Mouse (Mus musculus) forebrain, embryonic 16.5 days (tissue): Measurements from ENCODE around the gene Xaf1. TPM values are rescaled to one million over a fixed set of nuclear protein-coding genes. Genes with fewer than 3 reads are reported as not detected.

Experiments used
- ATAC-seq: fragments of 200-750 bp; cut with Nextera tagmentation; 2 replicates; pipeline ENCODE4 v1.8.0; 2017; ENCODE audit warnings: mild to moderate bottlenecking, moderate library complexity
- H3K27ac ChIP-seq: fragments of 300-500 bp; sonication (generic); 2 replicates; pipeline ENCODE4 v1.5.1; 2014; ENCODE audit warnings: low read length, control low read depth
- H3K27me3 ChIP-seq: fragments of 300-500 bp; sonication (generic); replicated peaks from 2 replicates; pipeline ENCODE4 v1.6.1; 2014; ENCODE audit warnings: low read length; ENCODE audit not compliant: control insufficient read depth, insufficient read depth
- H3K36me3 ChIP-seq: fragments of 300-500 bp; sonication (generic); 2 replicates; pipeline ENCODE4 v1.6.1; 2014; ENCODE audit not compliant: control insufficient read depth, insufficient read depth
- H3K4me1 ChIP-seq: fragments of 300-500 bp; sonication (generic); replicated peaks from 2 replicates; pipeline ENCODE4 v1.6.1; 2014; ENCODE audit warnings: low read length; ENCODE audit not compliant: control insufficient read depth, insufficient read depth
- H3K4me2 ChIP-seq: fragments of 300-500 bp; sonication (generic); 2 replicates; pipeline ENCODE4 v1.6.1; 2014; ENCODE audit warnings: mild to moderate bottlenecking, low read length, control low read depth
- H3K4me3 ChIP-seq: fragments of 300-500 bp; sonication (generic); replicated peaks from 2 replicates; pipeline ENCODE4 v1.5.1; 2014; ENCODE audit warnings: mild to moderate bottlenecking, low read length, control low read depth
- H3K9ac ChIP-seq: fragments of 300-500 bp; sonication (generic); replicated peaks from 2 replicates; pipeline ENCODE4 v1.6.1; 2014; ENCODE audit warnings: low read depth, low read length, control low read depth
- H3K9me3 ChIP-seq: fragments of 300-500 bp; sonication (generic); 2 replicates; pipeline ENCODE4 v1.6.1; 2016; ENCODE audit warnings: low read length; ENCODE audit not compliant: control insufficient read depth
- WGBS: fragments of 180-500 bp; shearing (Covaris S2); extraction: QIAGEN DNeasy Blood & Tissue Kit; methylation state at CpG from one replicate; pipeline ENCODE4 v1.1.7; 2014; 5-methylcytosine and 5-hydroxymethylcytosine counted together
- polyA plus RNA-seq: library from polyadenylated mRNA; unstranded; fragments of >200 nt; fragmentation: Nextera tagmentation; extraction: Ambion mirVana; gene quantifications from 2 replicates; pipeline ENCODE4 v1.2.1, GENCODE M21; 2015

The Xaf1 gene
- polyA plus RNA-seq: 1.2 and 1.7 TPM in 2 replicates

DNA sequence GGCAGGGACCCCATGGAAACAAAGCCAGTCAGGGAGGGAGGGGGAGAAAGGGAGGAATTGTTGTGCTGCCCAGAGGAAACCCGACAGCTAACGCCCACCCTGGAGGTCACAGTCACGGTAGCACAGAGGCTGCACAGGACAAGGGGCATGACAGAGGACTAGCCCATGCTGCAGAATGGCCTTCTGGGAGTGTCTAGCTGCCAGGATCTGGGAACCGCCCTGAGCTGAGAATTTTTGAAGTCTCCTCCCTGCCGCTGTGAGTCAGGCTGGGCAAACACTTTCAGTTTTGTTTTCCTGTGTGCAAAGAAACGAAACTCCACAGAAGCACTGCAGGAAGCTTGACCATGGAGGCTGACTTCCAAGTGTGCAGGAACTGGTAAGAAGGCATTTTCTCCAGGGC lies at the start of gene Xaf1:
Gene Xaf1, plus strand, starts transcription at position 296 of the 400 bp plus-strand sequence.
- Histone ChIP-seq H3K4me3 (no peak within 1 kb of the TSS), H3K9ac (no peak within 1 kb of the TSS), H3K9me3 (no peaks in the 10 kb centered on the region), H3K4me1 (no peaks in the 10 kb centered on the region), H3K27me3 (no peaks in the 10 kb centered on the region), H3K36me3 (no peaks in the 10 kb centered on the region), H3K4me2 (no peak within 1 kb of the TSS), H3K27ac (no peak within 1 kb of the TSS)
- no peak for ATAC-seq
- 35% methylated on average over 6 of the region's 6 CpGs for WGBS

DNA sequence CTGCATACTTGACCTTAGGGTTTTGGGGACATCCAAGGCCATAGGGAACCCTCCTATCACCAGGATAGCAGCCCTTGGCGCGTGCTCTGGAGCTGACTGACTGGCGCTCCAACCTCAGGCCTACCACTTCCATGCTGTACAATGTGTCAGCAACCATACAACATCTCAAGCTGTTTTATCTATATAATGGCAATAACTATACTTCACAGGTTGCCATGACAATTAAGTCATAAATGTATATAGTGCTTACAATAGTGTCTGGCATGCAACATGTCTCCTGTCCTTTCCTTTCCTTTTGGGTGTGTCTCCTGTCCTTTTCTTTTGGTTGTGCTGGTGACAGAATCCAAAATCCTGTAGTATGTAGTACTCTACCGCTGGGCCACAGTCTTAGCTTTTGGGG lies 45.8 kb upstream of the Xaf1 start:
- no peak for ATAC-seq
- no peak overlapping the region for H3K27ac ChIP-seq
- no peak overlapping the region for H3K9ac ChIP-seq

DNA sequence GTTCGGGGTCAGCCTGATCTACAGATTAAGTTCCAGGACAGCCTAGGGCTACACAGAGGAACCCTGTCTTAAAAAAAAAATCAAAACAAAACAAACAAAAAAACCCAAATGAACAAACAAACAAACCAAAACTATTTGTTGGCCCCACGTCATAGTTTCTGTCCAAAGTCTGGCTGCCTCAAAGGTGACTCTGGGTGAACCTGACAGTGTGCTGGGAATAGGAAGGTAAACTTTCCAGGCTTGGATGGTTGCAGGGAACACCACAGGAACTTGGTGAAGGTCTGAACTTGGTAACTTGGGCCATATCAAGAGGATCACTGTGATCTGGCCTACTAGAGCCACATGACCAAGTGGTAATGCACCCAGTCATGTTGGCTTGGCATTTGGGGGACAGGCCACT lies 45.0 kb upstream of the Xaf1 start:
- Histone ChIP-seq H3K9ac (no peak overlapping the region), H3K27me3 (no peaks in the 10 kb centered on the region), H3K36me3 (no peaks in the 10 kb centered on the region), H3K4me1 (no peaks in the 10 kb centered on the region), H3K4me3 (no peak overlapping the region), H3K4me2 (no peak overlapping the region), H3K27ac (no peak overlapping the region), H3K9me3 (no peaks in the 10 kb centered on the region)
- 87% methylated on average over 2 of the region's 2 CpGs for WGBS
- ATAC-seq: no peak

More for the DNA sequence above, 45.8 kb upstream of the Xaf1 start:
- Histone ChIP-seq H3K27me3 (no peaks in the 10 kb centered on the region), H3K4me2 (no peak overlapping the region), H3K9me3 (no peaks in the 10 kb centered on the region), H3K4me3 (no peak overlapping the region), H3K36me3 (no peaks in the 10 kb centered on the region), H3K4me1 (no peaks in the 10 kb centered on the region)
- WGBS: 98% methylated on average over 4 of the region's 4 CpGs

DNA sequence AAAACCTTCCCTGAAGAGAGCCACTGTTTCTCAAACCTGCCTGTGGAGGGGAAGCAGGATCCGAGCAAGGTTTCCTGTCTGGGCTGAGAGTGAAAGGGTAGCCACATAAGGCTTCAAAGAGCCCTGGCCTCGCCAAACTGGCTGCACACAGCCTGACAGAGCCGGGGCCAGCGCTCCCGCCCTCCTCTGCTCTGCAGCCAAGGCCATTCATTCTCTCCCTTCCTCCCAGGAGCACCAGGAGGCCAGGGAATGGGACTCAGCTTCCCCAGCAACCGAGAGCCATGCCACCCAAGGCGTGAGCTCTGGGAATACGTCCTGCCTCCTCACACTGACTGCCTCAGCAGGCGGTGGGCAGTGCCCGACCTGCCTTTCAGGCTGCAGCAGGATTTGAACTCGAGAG lies 35.9 kb upstream of the Xaf1 start:
- peaks cover 17% of the 10 kb centered on the region for H3K4me1 ChIP-seq
- peaks cover 24% of the 10 kb centered on the region for H3K27me3 ChIP-seq
- WGBS: 7% methylated on average over 11 of the region's 11 CpGs
- H3K27ac ChIP-seq: no peak overlapping the region
- H3K4me2 ChIP-seq: no peak overlapping the region
- no peak overlapping the region for H3K4me3 ChIP-seq
- H3K9me3 ChIP-seq: no peaks in the 10 kb centered on the region
- no peaks in the 10 kb centered on the region for H3K36me3 ChIP-seq
- H3K9ac ChIP-seq: no peak overlapping the region
- ATAC-seq: 0 out of 2 replicates have a peak, but pooled peaks have one; percentile 25

DNA sequence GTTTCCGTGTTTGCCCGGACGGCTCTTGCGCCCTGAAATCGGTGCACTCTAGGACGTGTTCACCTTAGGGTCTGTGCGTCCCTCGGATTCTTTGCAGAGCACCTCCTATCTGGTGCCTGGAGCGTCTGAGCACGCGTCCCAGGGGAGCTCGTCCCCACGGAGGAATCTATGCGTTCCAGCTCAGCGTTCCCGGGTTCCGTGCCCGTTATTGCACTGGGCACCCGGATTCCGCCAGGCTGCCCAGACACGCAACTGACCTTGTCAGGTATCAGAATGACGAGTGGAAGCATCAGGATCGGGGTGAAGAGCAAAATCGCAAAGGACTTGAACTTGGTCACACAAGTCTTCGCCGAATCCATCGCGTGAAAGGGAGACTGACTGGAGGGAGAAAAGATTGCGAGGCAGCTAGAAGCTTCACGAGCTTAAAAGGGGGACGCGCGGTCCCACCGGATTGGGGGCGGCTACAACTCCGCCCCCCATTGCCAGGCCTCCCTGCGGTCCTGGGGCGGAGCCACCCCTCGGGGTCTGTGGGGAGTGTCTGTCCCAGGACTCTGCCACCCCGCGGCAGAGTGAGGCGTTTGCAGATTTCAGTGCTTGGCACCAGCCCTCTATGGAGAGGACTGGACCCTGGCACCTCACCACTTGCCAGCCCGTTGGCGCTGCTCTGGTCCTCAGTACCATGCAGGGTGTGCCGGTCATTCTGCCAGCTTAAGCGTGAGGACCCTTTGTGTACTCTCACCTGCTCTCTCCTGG lies 35.0 kb upstream of the Xaf1 start:
- Histone ChIP-seq H3K36me3 (no peaks in the 10 kb centered on the region), H3K9me3 (no peaks in the 10 kb centered on the region), H3K4me3 (peak overlapping the region; percentile 48), H3K27ac (no peak overlapping the region), H3K4me2 (peak overlapping the region; percentile 92), H3K27me3 (peaks cover 24% of the 10 kb centered on the region), H3K4me1 (peaks cover 17% of the 10 kb centered on the region), H3K9ac (peak overlapping the region; percentile 55)
- peak; percentile 95 for ATAC-seq
- under 1% methylated on average over 46 of the region's 46 CpGs for WGBS

DNA sequence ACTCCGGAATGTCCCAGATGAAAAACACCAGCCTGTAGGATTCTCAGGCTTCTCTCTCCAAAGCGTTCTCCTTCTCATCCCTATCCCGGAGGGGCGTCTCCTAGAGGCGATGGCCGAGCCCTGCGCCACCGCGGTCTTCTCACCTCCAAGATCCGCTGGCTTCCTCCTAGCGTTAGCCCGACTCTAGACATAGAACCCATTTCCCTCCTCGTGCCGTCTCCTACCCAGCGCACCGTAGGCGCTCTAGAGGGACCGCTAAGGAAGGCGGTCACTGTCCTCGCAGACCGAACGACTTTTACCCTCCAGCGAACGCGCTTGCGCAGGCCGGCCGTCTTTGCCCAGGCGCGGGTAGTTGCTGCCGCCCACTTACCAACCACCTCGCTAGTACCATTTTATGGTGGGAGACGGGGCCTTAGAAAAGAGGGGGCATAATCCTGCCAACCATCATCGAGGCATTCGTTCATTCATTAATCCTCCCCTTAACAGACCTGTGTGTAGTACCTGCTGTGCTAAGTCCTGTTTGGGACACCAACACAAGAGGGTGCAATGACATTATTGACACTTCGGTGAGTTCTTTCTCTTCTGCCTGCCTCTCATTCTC lies 34.4 kb upstream of the Xaf1 start, which contains the start of gene Slc13a5:
Gene Slc13a5, minus strand, starts transcription at position 263 of the 601 bp plus-strand sequence.
- H3K36me3 ChIP-seq: no peaks in the 10 kb centered on the region
- peak within 1 kb of the TSS; percentile 92 for H3K4me2 ChIP-seq
- H3K9me3 ChIP-seq: no peaks in the 10 kb centered on the region
- peak within 1 kb of the TSS; percentile 55 for H3K9ac ChIP-seq
- WGBS: 1% methylated on average over 36 of the region's 36 CpGs
- peaks cover 24% of the 10 kb centered on the region for H3K27me3 ChIP-seq
- peak within 1 kb of the TSS; percentile 48 for H3K4me3 ChIP-seq
- peak; percentile 42 for ATAC-seq
- no peak within 1 kb of the TSS for H3K27ac ChIP-seq
- peaks cover 17% of the 10 kb centered on the region for H3K4me1 ChIP-seq

DNA sequence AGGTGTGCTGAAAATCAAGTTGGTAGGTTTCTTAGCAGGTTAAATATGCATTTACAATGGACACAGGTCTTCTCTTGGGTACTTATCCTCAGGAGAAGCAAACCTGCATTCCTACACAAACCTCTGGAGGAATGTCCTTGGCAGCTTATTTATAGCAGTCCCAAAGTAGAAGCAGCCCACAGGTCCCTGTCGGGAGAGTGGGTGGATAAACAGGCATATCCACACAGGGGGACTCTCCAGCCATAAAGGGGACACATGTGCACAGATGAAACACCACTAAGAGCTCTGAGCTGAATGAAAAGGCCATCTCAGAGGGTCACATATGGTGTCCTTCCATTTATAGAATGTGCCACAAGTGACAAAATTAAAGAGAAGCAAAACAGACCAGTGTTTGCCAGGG lies 29.7 kb upstream of the Xaf1 start:
- H3K4me3 ChIP-seq: no peak overlapping the region
- H3K27ac ChIP-seq: no peak overlapping the region
- WGBS: 72% methylated on average over 1 of the region's 1 CpGs
- H3K9ac ChIP-seq: no peak overlapping the region
- H3K27me3 ChIP-seq: no peaks in the 10 kb centered on the region
- peaks cover 4% of the 10 kb centered on the region for H3K4me1 ChIP-seq
- no peak overlapping the region for H3K4me2 ChIP-seq
- no peaks in the 10 kb centered on the region for H3K9me3 ChIP-seq
- ATAC-seq: no peak
- H3K36me3 ChIP-seq: no peaks in the 10 kb centered on the region

DNA sequence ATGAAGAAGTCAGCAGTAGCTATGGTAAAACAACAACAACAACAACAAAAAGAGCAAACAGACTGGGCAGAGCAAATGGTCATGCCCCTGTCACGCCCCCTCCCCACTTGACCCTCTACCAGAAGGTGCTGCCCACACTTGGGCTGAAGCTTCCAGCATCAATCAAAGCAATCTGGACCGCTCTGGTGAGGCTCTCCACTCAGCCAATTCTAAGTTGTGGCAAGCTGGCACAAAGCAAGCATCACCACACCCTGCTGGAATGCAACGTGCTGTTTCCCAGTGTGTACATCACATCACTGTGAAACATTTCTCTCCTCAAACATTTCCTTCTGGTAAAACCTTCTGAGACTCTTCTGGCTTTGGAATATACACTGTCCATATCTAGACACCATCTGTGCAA lies 28.1 kb upstream of the Xaf1 start:
- Histone ChIP-seq H3K27ac (no peak overlapping the region), H3K9me3 (no peaks in the 10 kb centered on the region), H3K4me1 (no peaks in the 10 kb centered on the region), H3K4me2 (no peak overlapping the region), H3K9ac (no peak overlapping the region), H3K27me3 (no peaks in the 10 kb centered on the region), H3K4me3 (no peak overlapping the region), H3K36me3 (no peaks in the 10 kb centered on the region)
- 61% methylated on average over 3 of the region's 3 CpGs for WGBS
- ATAC-seq: no peak

DNA sequence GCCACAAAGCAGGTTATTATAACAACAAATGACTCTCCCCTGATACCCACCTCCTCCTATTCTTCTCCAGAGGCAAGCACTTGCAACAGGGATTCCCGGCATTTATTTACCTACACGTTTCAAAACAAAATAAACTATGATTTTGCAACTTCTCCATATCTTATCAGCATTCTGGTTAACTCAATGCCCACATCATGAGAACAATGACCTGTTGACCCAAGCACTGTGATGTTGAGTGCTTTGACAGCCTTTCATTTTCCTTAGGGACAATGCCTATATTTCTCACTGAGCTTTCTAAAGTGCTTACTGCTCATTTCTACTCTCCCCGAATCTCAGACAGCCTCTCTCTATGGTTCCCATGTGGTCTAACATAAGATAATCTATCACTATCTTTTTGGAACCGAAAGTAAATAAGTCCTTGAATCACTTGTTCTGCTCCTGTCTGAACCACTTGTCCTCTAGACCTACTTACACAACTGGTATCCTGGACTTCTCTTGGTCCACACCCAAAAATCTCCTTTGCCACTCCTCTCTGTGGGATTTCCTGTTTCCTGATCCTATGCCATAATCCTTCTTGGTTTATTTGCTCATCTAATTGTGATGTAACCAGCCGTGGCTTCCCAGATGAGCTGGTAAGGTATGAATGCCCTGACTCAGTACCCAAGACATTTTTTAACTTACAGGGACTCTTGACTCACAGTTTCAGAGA lies 20.1 kb upstream of the Xaf1 start:
- Histone ChIP-seq H3K36me3 (no peaks in the 10 kb centered on the region), H3K4me3 (no peak overlapping the region), H3K9me3 (no peaks in the 10 kb centered on the region), H3K27ac (no peak overlapping the region), H3K27me3 (no peaks in the 10 kb centered on the region), H3K4me2 (no peak overlapping the region), H3K9ac (no peak overlapping the region), H3K4me1 (no peaks in the 10 kb centered on the region)
- WGBS: 88% methylated on average over 5 of the region's 5 CpGs
- ATAC-seq: no peak
